Mouse (Mus musculus) kidney, adult 2 months (tissue): ENCODE measurements around the gene Zdhhc19. TPM values are rescaled to one million over a fixed set of nuclear protein-coding genes. Genes with fewer than 3 reads are reported as not detected.

Experiments used
- DNase-seq: peaks from one replicate; pipeline ENCODE4 v3.0.0; 2021
- H3K27ac ChIP-seq: fragments of 200-500 bp; 2 replicates; pipeline ENCODE4 v1.5.1; 2012; ENCODE audit warnings: low read depth, low read length, control low read depth, inconsistent platforms; ENCODE audit not compliant: insufficient read depth
- H3K27me3 ChIP-seq: fragments of 200-500 bp; replicated peaks from 2 replicates; pipeline ENCODE4 v1.6.1; 2012; ENCODE audit warnings: mild to moderate bottlenecking, moderate library complexity, low read length, inconsistent platforms; ENCODE audit not compliant: control insufficient read depth, insufficient read depth
- H3K36me3 ChIP-seq: fragments of 200-500 bp; 2 replicates; pipeline ENCODE4 v1.6.1; 2012; ENCODE audit warnings: mild to moderate bottlenecking, moderate library complexity, low read length, inconsistent platforms; ENCODE audit not compliant: control insufficient read depth, insufficient read depth
- H3K4me1 ChIP-seq: fragments of 200-500 bp; 2 replicates; pipeline ENCODE4 v1.6.1; 2011; ENCODE audit warnings: low read length; ENCODE audit not compliant: control insufficient read depth, insufficient read depth
- H3K4me3 ChIP-seq: fragments of 200-500 bp; 2 replicates; pipeline ENCODE4 v1.5.1; 2011; ENCODE audit warnings: mild to moderate bottlenecking, low read depth, low read length, control low read depth; ENCODE audit not compliant: insufficient read depth
- CTCF ChIP-seq: fragments of 200-500 bp; conservative IDR thresholded peaks from 2 replicates; pipeline ENCODE4 v1.5.1; 2011; ENCODE audit warnings: low read depth, mild to moderate bottlenecking, control low read depth, low read length, moderate library complexity, mixed read lengths; ENCODE audit not compliant: insufficient read depth, insufficient read length
- POLR2A ChIP-seq: fragments of 200-500 bp; IDR thresholded peaks from one replicate; pipeline ENCODE4 v1.6.1; 2011; ENCODE audit warnings: low read depth, low read length, control low read depth
- WGBS: fragments of 180-500 bp; shearing (Covaris S2); methylation state at CpG from one replicate; pipeline ENCODE4 v1.1.7; 2018; 5-methylcytosine and 5-hydroxymethylcytosine counted together
- polyA plus RNA-seq: library from polyadenylated mRNA; depleted of rRNA; stranded (reverse); fragments of >200 nt; gene quantifications from 2 replicates; pipeline ENCODE4 v1.2.3, GENCODE M21; 2012

Zdhhc19 gene
- polyA plus RNA-seq, 1 experiment = 0.11 TPM

GRCm38 (mm10) chr16:32524244-32524615 lies 28.2 kb downstream of the Zdhhc19 start:
- 54% methylated on average over 5 of the region's 5 CpGs for WGBS
- Histone ChIP-seq H3K27ac (no peak overlapping the region), H3K4me1 (no peaks in the 10 kb centered on the region), H3K36me3 (no peaks in the 10 kb centered on the region), H3K27me3 (no peaks in the 10 kb centered on the region), H3K4me3 (no peak overlapping the region)
- TF ChIP-seq CTCF (no peak), POLR2A (no peak)
- DNase-seq = no peak

- 61% methylated on average over 7 of the region's 7 CpGs for WGBS
These were observed 30.8 kb downstream of the Zdhhc19 start for GRCm38 (mm10) chr16:32526906-32527305.

GRCm38 (mm10) chr16:32532878-32533826 lies 37.1 kb downstream of the Zdhhc19 start:
- 83% methylated on average over 18 of the region's 18 CpGs for WGBS

More at GRCm38 (mm10) chr16:32526906-32527305, 30.8 kb downstream of the Zdhhc19 start:
- Histone ChIP-seq H3K27ac (no peak overlapping the region), H3K27me3 (no peaks in the 10 kb centered on the region), H3K36me3 (no peaks in the 10 kb centered on the region), H3K4me1 (no peaks in the 10 kb centered on the region), H3K4me3 (no peak overlapping the region)
- DNase-seq = no peak
- TF ChIP-seq POLR2A (no peak), CTCF (no peak)

GRCm38 (mm10) chr16:32535157-32535751 lies 39.2 kb downstream of the Zdhhc19 start:
- DNase-seq = no peak
- WGBS = 53% methylated on average over 5 of the region's 5 CpGs
- H3K27ac ChIP-seq = no peak overlapping the region

More at GRCm38 (mm10) chr16:32532878-32533826, 37.1 kb downstream of the Zdhhc19 start:
- Histone ChIP-seq H3K4me1 (no peaks in the 10 kb centered on the region), H3K36me3 (no peaks in the 10 kb centered on the region), H3K27me3 (no peaks in the 10 kb centered on the region), H3K27ac (no peak overlapping the region), H3K4me3 (no peak overlapping the region)
- no peak for DNase-seq
- no peak for TF ChIP-seq POLR2A
- no peak for TF ChIP-seq CTCF

GRCm38 (mm10) chr16:32537867-32538660 lies 42.0 kb downstream of the Zdhhc19 start:
- 78% methylated on average over 5 of the region's 5 CpGs for WGBS
- Histone ChIP-seq H3K36me3 (no peaks in the 10 kb centered on the region), H3K27me3 (no peaks in the 10 kb centered on the region), H3K4me3 (no peak overlapping the region), H3K27ac (no peak overlapping the region), H3K4me1 (peaks cover 6% of the 10 kb centered on the region; the same call in 1 of the 2 replicates)
- DNase-seq = no peak
- TF ChIP-seq POLR2A (no peak), CTCF (no peak)

More at GRCm38 (mm10) chr16:32535157-32535751, 39.2 kb downstream of the Zdhhc19 start:
- TF ChIP-seq CTCF (no peak), POLR2A (no peak)
- no peaks in the 10 kb centered on the region for H3K36me3 ChIP-seq
- no peaks in the 10 kb centered on the region for H3K4me1 ChIP-seq
- no peak overlapping the region for H3K4me3 ChIP-seq
- no peaks in the 10 kb centered on the region for H3K27me3 ChIP-seq

GRCm38 (mm10) chr16:32538761-32539255 lies 42.7 kb downstream of the Zdhhc19 start:
- H3K36me3 ChIP-seq = no peaks in the 10 kb centered on the region
- no peak overlapping the region for H3K4me3 ChIP-seq
- no peak for DNase-seq
- no peaks in the 10 kb centered on the region for H3K27me3 ChIP-seq
- 62% methylated on average over 3 of the region's 3 CpGs for WGBS
- no peak overlapping the region for H3K27ac ChIP-seq
- no peak for TF ChIP-seq POLR2A
- TF ChIP-seq CTCF = no peak
- peaks cover 6% of the 10 kb centered on the region; the same call in 1 of the 2 replicates for H3K4me1 ChIP-seq
